Comparison of ENCODE assay signal across 12 mouse cellular contexts in the genomic region with DNA sequence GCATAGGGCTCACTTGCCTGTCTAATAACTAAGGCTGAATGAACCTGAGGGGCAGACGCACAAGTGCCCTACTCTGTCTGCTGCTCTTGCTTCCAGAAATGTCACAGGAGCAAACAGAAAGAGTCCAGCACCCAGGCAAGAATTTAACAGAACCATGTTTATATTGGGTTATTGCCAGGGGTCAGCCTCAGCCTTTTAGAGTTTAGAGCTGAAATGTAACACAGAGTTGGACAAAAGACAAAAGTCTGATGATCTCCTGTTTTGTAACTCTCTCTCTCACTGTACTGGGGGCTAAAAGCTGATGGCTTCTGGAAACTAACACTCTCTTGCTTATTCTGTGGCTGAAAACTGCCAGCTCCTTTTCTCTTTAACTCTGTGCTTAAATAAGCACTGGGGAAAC.
DNase-seq lines count a peak whose midpoint lies in the region; ATAC-seq and TF ChIP-seq lines count a peak whose summit lies in the region.
"Had no signal": no experiment of that assay in that cellular context is flagged by ENCODE, and none has a peak within 500 bp of the region (broad histone marks: within the 10 kb centered on the region; RNA-seq: fewer than 3 reads in every experiment).

No protein-coding gene starts in this region.

- no peak overlapping the region for H3K9ac ChIP-seq in forebrain, embryonic 14.5 days (ENCODE audit: low read length)
- H3K9ac ChIP-seq in forebrain, embryonic 11.5 days (ENCODE audit: low read length), result no peak overlapping the region
- no peak overlapping the region for H3K9ac ChIP-seq in intestine, embryonic 16.5 days (ENCODE audit: low read depth, low read length)
- H3K9ac ChIP-seq in liver, postnatal 0 days (replicated peaks), result no peak overlapping the region
- H3K9ac ChIP-seq: midbrain, embryonic 13.5 days had no signal

- no peaks in the 10 kb centered on the region for H3K4me1 ChIP-seq in forebrain, embryonic 14.5 days (ENCODE audit: control insufficient read depth, insufficient read depth, low read length)
- no peaks in the 10 kb centered on the region for H3K4me1 ChIP-seq in forebrain, embryonic 11.5 days (replicated peaks; ENCODE audit: control insufficient read depth, insufficient read depth, low read length)
- H3K4me1 ChIP-seq in intestine, embryonic 16.5 days (ENCODE audit: control insufficient read depth, insufficient read depth, low read length), result 0 out of 2 replicates have a peak, but pooled peaks cover 2% of the 10 kb centered on the region
- H3K4me1 ChIP-seq in liver, postnatal 0 days (ENCODE audit: insufficient read depth), result peaks cover under 1% of the 10 kb centered on the region; the same call in 1 of the 2 replicates

- 0 out of 2 replicates have a peak, but pooled peaks have one; percentile 4 for TF ChIP-seq EP300 in liver, postnatal 0 days (IDR thresholded peaks at IDR 0.05; ENCODE audit: low read depth)

- 65% methylated on average over 1 of the region's 1 CpGs for WGBS in forebrain, embryonic 14.5 days
- 71% methylated on average over 1 of the region's 1 CpGs for WGBS in forebrain, embryonic 11.5 days
- 47% methylated on average over 1 of the region's 1 CpGs for WGBS in intestine, embryonic 16.5 days
- WGBS in liver, postnatal 0 days (ENCODE audit: insufficient replicate concordance), result 38% methylated on average over 1 of the region's 1 CpGs

- no peaks in the 10 kb centered on the region for H3K9me3 ChIP-seq in forebrain, embryonic 14.5 days (replicated peaks; ENCODE audit: control insufficient read depth, low read length)
- no peaks in the 10 kb centered on the region for H3K9me3 ChIP-seq in forebrain, embryonic 11.5 days (ENCODE audit: control insufficient read depth, low read length)
- H3K9me3 ChIP-seq in intestine, embryonic 16.5 days (ENCODE audit: control insufficient read depth, low read length), result no peaks in the 10 kb centered on the region
- no peaks in the 10 kb centered on the region for H3K9me3 ChIP-seq in liver, postnatal 0 days (ENCODE audit: low read length)
- H3K9me3 ChIP-seq: midbrain, embryonic 13.5 days had no signal

- H3K4me3 ChIP-seq in forebrain, embryonic 14.5 days (ENCODE audit: low read depth, low read length), result no peak overlapping the region
- no peak overlapping the region for H3K4me3 ChIP-seq in forebrain, embryonic 11.5 days (ENCODE audit: low read depth, low read length)
- H3K4me3 ChIP-seq in intestine, embryonic 16.5 days (ENCODE audit: low read length), result no peak overlapping the region
- no peak overlapping the region for H3K4me3 ChIP-seq in liver, postnatal 0 days (ENCODE audit: low read depth, low read length)
- H3K4me3 ChIP-seq: midbrain, embryonic 13.5 days had no signal

- DNase-seq in forebrain, embryonic 14.5 days (ENCODE audit: low spot score), result peak; percentile 16
- DNase-seq in forebrain, embryonic 11.5 days (ENCODE audit: low spot score), result no peak
- peak; percentile 57 for DNase-seq in Muller cell, postnatal 12 days (ENCODE audit: inconsistent ontology term)
- peak; percentile 23 for DNase-seq in liver, postnatal 0 days
- DNase-seq in c-Kit-positive CD71-positive TER-119-positive erythroid progenitor cells, embryonic 14.5 days (ENCODE audit: low spot score), result no peak
- no peak for DNase-seq in left cerebral cortex, postnatal 10 days (ENCODE audit: extremely low spot score in 1 of 2, low spot score in 2 of 2)
- DNase-seq in layer of hippocampus, adult 9-11 months, result no peak
- DNase-seq: embryo, embryonic 11 days; gastrocnemius, postnatal 14 days had no signal

- no peak for TF ChIP-seq CTCF in liver, postnatal 0 days (IDR thresholded peaks at IDR 0.05; ENCODE audit: low read depth)

- no peak for ATAC-seq in forebrain, embryonic 14.5 days
- no peak for ATAC-seq in forebrain, embryonic 11.5 days (replicated peaks; ENCODE audit: low FRiP score)
- peak; percentile 56 for ATAC-seq in intestine, embryonic 16.5 days
- ATAC-seq in liver, postnatal 0 days, result peak; percentile 70
- ATAC-seq: CD4-positive, CD25-positive, alpha-beta regulatory T cell, adult 4 months; midbrain, embryonic 13.5 days had no signal

- no peak overlapping the region for H3K4me2 ChIP-seq in forebrain, embryonic 14.5 days (ENCODE audit: low read length)
- no peak overlapping the region for H3K4me2 ChIP-seq in forebrain, embryonic 11.5 days (ENCODE audit: low read depth, low read length, severe bottlenecking)
- H3K4me2 ChIP-seq in intestine, embryonic 16.5 days (ENCODE audit: low read depth, low read length), result no peak overlapping the region
- no peak overlapping the region for H3K4me2 ChIP-seq in liver, postnatal 0 days (ENCODE audit: low read depth, low read length)
- H3K4me2 ChIP-seq: midbrain, embryonic 13.5 days had no signal

- H3K36me3 ChIP-seq in forebrain, embryonic 14.5 days (ENCODE audit: control insufficient read depth, insufficient read depth, low read length), result no peaks in the 10 kb centered on the region
- no peaks in the 10 kb centered on the region for H3K36me3 ChIP-seq in forebrain, embryonic 11.5 days (ENCODE audit: control insufficient read depth, insufficient read depth, low read length)
- H3K36me3 ChIP-seq in intestine, embryonic 16.5 days (ENCODE audit: control insufficient read depth, insufficient read depth, low read length), result no peaks in the 10 kb centered on the region
- peaks cover 2% of the 10 kb centered on the region; the same call in 1 of the 2 replicates for H3K36me3 ChIP-seq in liver, postnatal 0 days (replicated peaks; ENCODE audit: insufficient read depth, low read length)
- H3K36me3 ChIP-seq: midbrain, embryonic 13.5 days had no signal

- intact Hi-C loops in left cerebral cortex, postnatal 10 days (cut with DNase I), result no loop called here

- H3K27ac ChIP-seq in forebrain, embryonic 14.5 days (ENCODE audit: low read depth, low read length), result no peak overlapping the region
- no peak overlapping the region for H3K27ac ChIP-seq in forebrain, embryonic 11.5 days (ENCODE audit: low read depth, low read length)
- peak overlapping the region; percentile 20; the same call in 1 of the 2 replicates for H3K27ac ChIP-seq in intestine, embryonic 16.5 days (ENCODE audit: low read length)
- H3K27ac ChIP-seq in liver, postnatal 0 days (ENCODE audit: low read depth), result 0 out of 2 replicates have a peak overlapping the region, but pooled peaks have one; percentile 11
- H3K27ac ChIP-seq: midbrain, embryonic 13.5 days had no signal

- H3K27me3 ChIP-seq in forebrain, embryonic 14.5 days (replicated peaks; ENCODE audit: control insufficient read depth, insufficient read depth, low read length), result no peaks in the 10 kb centered on the region
- H3K27me3 ChIP-seq in forebrain, embryonic 11.5 days (ENCODE audit: control insufficient read depth, insufficient read depth, low read length), result no peaks in the 10 kb centered on the region
- no peaks in the 10 kb centered on the region for H3K27me3 ChIP-seq in intestine, embryonic 16.5 days (replicated peaks; ENCODE audit: control insufficient read depth, insufficient read depth, low read length)
- H3K27me3 ChIP-seq in liver, postnatal 0 days (ENCODE audit: insufficient read depth, low read length), result no peaks in the 10 kb centered on the region

Comparison
In these comparisons a context has a peak if more than half of its experiments do, and no peak if none do; other contexts are left out.
1. DNase-seq: peak in forebrain, embryonic 14.5 days (single experiment), Muller cell, postnatal 12 days (single experiment) and liver, postnatal 0 days (single experiment); none in forebrain, embryonic 11.5 days (single experiment), c-Kit-positive CD71-positive TER-119-positive erythroid progenitor cells, embryonic 14.5 days (single experiment), left cerebral cortex, postnatal 10 days (0 of 2) and layer of hippocampus, adult 9-11 months (single experiment).
2. ATAC-seq: peak in intestine, embryonic 16.5 days (single experiment) and liver, postnatal 0 days (single experiment); none in forebrain, embryonic 14.5 days (single experiment) and forebrain, embryonic 11.5 days (single experiment).
3. H3K27ac ChIP-seq: peak in intestine, embryonic 16.5 days (single experiment) and liver, postnatal 0 days (single experiment); none in forebrain, embryonic 14.5 days (single experiment) and forebrain, embryonic 11.5 days (single experiment).